Mouse (Mus musculus) small intestine, adult 2 months (tissue): Measurements from ENCODE around the gene Npas3.

Source experiments
- CTCF ChIP-seq: fragments of 200-500 bp; IDR thresholded peaks from 2 replicates; pipeline ENCODE4 v1.5.1; 2012; ENCODE audit warnings: low read depth, mild to moderate bottlenecking, control low read depth, inconsistent platforms, low read length, moderate library complexity, mixed read lengths; ENCODE audit not compliant: insufficient replicate concordance, insufficient read length; ENCODE audit errors: extremely low read depth
- POLR2A ChIP-seq: fragments of 200-500 bp; IDR thresholded peaks from 2 replicates; pipeline ENCODE4 v1.6.1; 2012; ENCODE audit warnings: low read depth, mild to moderate bottlenecking, control low read depth, inconsistent platforms, low read length, moderate library complexity

GRCm38 (mm10) chr12:53321944-53322343 is 73.5 kb downstream of the Npas3 start:
- TF ChIP-seq CTCF (no peak), POLR2A (no peak)
